Mouse (Mus musculus) liver, adult 2 months (tissue): Measurements from ENCODE around the gene Bicra. TPM values are rescaled to one million over a fixed set of nuclear protein-coding genes. Genes with fewer than 3 reads are reported as not detected.
A peak's percentile ranks its signal among the peaks of the same experiment; 100 is the strongest.

Experiments used
- DNase-seq: peaks from one replicate; pipeline ENCODE4 v3.0.0-alpha.2; 2011; ENCODE audit warnings: low read depth, low spot score; ENCODE audit errors: extremely low read depth
- H3K27ac ChIP-seq: fragments of 200-500 bp; replicated peaks from 2 replicates; pipeline ENCODE4 v1.5.1; 2012; ENCODE audit warnings: low read depth, mild to moderate bottlenecking, control low read depth, inconsistent platforms, low read length; ENCODE audit not compliant: insufficient read depth
- H3K27me3 ChIP-seq: fragments of 200-500 bp; 2 replicates; pipeline ENCODE4 v1.6.1; 2012; ENCODE audit warnings: mild to moderate bottlenecking, moderate library complexity, low read length, inconsistent platforms; ENCODE audit not compliant: control insufficient read depth, insufficient read depth
- H3K36me3 ChIP-seq: fragments of 200-500 bp; 2 replicates; pipeline ENCODE4 v1.6.1; 2012; ENCODE audit warnings: low read length, inconsistent platforms; ENCODE audit not compliant: control insufficient read depth, insufficient read depth
- H3K4me1 ChIP-seq: fragments of 200-500 bp; 2 replicates; pipeline ENCODE4 v1.6.1; 2011; ENCODE audit warnings: low read length; ENCODE audit not compliant: control insufficient read depth, insufficient read depth
- H3K4me3 ChIP-seq: fragments of 200-500 bp; 2 replicates; pipeline ENCODE4 v1.5.1; 2011; ENCODE audit warnings: low read depth, mild to moderate bottlenecking, control low read depth, low read length, moderate library complexity; ENCODE audit not compliant: insufficient read depth
- H3K79me2 ChIP-seq: fragments of 200-500 bp; 2 replicates; pipeline ENCODE4 v1.6.1; 2012; ENCODE audit warnings: inconsistent platforms, mild to moderate bottlenecking, low read length, moderate library complexity; ENCODE audit not compliant: control insufficient read depth, insufficient read depth
- H3K9ac ChIP-seq: fragments of 200-500 bp; 2 replicates; pipeline ENCODE4 v1.6.1; 2012; ENCODE audit warnings: low read depth, mild to moderate bottlenecking, control low read depth, inconsistent platforms, low read length
- CTCF ChIP-seq: fragments of 200-500 bp; IDR thresholded peaks from 2 replicates; pipeline ENCODE4 v1.5.1; 2011; ENCODE audit warnings: low read depth, low read length, control low read depth
- POLR2A ChIP-seq: fragments of 200-500 bp; IDR thresholded peaks from 2 replicates; pipeline ENCODE4 v1.6.1; 2011; ENCODE audit warnings: low read length, control low read depth; ENCODE audit not compliant: insufficient read depth; ENCODE audit errors: extremely low read depth
- WGBS: fragments of 180-500 bp; shearing (Covaris S2); methylation state at CpG from one replicate; pipeline ENCODE4 v1.1.7; 2018; 5-methylcytosine and 5-hydroxymethylcytosine counted together
- polyA plus RNA-seq: library from polyadenylated mRNA; depleted of rRNA; stranded (reverse); fragments of >200 nt; gene quantifications from 2 replicates; pipeline ENCODE4 v1.2.3, GENCODE M21; 2012
- total RNA-seq: library from RNA; depleted of rRNA; stranded (reverse); fragments of >200 nt; gene quantifications from 2 replicates; pipeline ENCODE4 v1.2.3, GENCODE M21; 2014

Gene Bicra
- total and polyA plus RNA-seq, 2 experiments: 0.55 to 4.6 TPM

DNA sequence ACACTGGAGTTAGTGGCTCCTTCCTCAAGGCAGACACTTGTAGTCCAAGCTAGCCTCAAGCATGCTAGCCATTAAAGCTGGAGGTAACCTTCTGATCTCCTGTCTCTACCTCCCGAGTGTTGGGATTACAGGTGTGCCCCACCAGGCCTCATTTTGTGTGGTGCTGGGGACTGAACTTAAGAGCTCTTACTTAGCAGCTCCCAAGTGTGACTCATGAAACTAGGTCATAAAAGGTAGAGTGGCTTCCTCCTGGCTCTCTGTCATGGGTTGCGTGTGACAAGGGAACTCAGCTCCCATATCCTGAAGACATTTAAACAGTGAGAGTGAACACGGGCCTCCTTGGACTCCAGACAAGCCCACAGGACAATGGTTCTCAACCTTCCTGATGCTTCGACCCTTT, 53.9 kb downstream of the Bicra start:
- TF ChIP-seq POLR2A (no peak), CTCF (no peak)
- WGBS: 91% methylated on average over 4 of the region's 4 CpGs
- H3K4me1 ChIP-seq: peaks cover 7% of the 10 kb centered on the region; the same call in 1 of the 2 replicates
- no peak overlapping the region for H3K9ac ChIP-seq
- H3K79me2 ChIP-seq: peaks cover 3% of the 10 kb centered on the region; the same call in 1 of the 2 replicates
- no peak overlapping the region for H3K27ac ChIP-seq
- peaks cover 5% of the 10 kb centered on the region; the same call in 1 of the 2 replicates for H3K36me3 ChIP-seq
- no peaks in the 10 kb centered on the region for H3K27me3 ChIP-seq
- no peak overlapping the region for H3K4me3 ChIP-seq
- DNase-seq: no peak

GRCm38 (mm10) chr7:15993152-15993551, 54.6 kb downstream of the Bicra start:
- TF ChIP-seq CTCF (no peak), POLR2A (no peak)
- Histone ChIP-seq H3K79me2 (peaks cover 3% of the 10 kb centered on the region; the same call in 1 of the 2 replicates), H3K4me1 (peaks cover 7% of the 10 kb centered on the region; the same call in 1 of the 2 replicates), H3K27me3 (no peaks in the 10 kb centered on the region), H3K27ac (no peak overlapping the region), H3K36me3 (peaks cover 5% of the 10 kb centered on the region; the same call in 1 of the 2 replicates), H3K9ac (no peak overlapping the region), H3K4me3 (no peak overlapping the region)
- WGBS: 37% methylated on average over 3 of the region's 3 CpGs
- peak; percentile 66 for DNase-seq

GRCm38 (mm10) chr7:15991764-15992163, 56.0 kb downstream of the Bicra start:
- Histone ChIP-seq H3K27me3 (no peaks in the 10 kb centered on the region), H3K79me2 (peaks cover 12% of the 10 kb centered on the region), H3K27ac (no peak overlapping the region), H3K4me1 (peaks cover 7% of the 10 kb centered on the region; the same call in 1 of the 2 replicates), H3K36me3 (peaks cover 5% of the 10 kb centered on the region; the same call in 1 of the 2 replicates), H3K4me3 (no peak overlapping the region), H3K9ac (no peak overlapping the region)
- WGBS: 91% methylated on average over 3 of the region's 3 CpGs
- DNase-seq: no peak
- TF ChIP-seq CTCF (no peak), POLR2A (no peak)

DNA sequence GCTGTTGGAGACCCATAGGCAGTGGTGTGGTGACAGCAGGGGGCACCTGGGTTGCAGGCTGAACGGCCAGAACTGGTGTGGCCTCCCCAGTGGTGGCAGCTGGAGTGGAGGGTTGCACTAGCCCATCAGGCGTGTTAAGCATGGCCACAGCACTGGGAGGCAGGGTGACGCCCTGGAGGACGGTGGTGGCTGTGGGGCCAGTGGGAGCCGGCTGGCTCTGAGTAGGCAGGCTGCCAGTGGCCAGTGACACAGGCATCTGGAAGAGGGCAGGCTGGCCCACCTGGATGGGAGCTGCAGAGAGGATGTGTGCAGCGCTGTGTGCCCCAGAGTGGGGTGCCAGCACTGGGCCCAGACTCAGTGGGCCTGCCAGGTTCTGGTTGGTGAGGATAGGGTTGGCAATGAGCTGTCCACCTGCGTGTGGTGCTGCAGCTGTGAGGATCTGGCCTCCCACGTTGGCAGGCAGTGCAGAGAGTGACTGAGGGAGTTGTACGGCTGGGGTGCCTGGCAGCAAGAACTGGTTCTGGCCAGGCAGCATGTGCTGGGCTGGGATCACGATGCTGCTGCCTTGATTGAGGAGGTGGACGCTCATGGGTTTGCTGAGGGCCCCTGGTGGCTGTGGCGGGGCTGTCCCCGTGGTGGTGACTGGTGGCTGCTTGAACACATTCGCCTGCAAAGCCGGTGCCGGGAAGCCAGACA, 59.9 kb downstream of the Bicra start:
- WGBS: 92% methylated on average over 16 of the region's 16 CpGs
- Histone ChIP-seq H3K27me3 (no peaks in the 10 kb centered on the region), H3K27ac (no peak overlapping the region), H3K4me1 (no peaks in the 10 kb centered on the region; the same call in 1 of the 2 replicates), H3K79me2 (peaks cover 12% of the 10 kb centered on the region), H3K9ac (no peak overlapping the region), H3K36me3 (no peaks in the 10 kb centered on the region; the same call in 1 of the 2 replicates), H3K4me3 (no peak overlapping the region)
- no peak for DNase-seq
- TF ChIP-seq CTCF (no peak), POLR2A (no peak)

- no peak overlapping the region for H3K4me3 ChIP-seq
- peak; percentile 51 for TF ChIP-seq CTCF
- no peak for TF ChIP-seq POLR2A
- peaks cover 23% of the 10 kb centered on the region for H3K4me1 ChIP-seq
- H3K9ac ChIP-seq: no peak overlapping the region
- H3K36me3 ChIP-seq: no peaks in the 10 kb centered on the region
- DNase-seq: peak; percentile 63
- peaks cover 6% of the 10 kb centered on the region; the same call in 1 of the 2 replicates for H3K79me2 ChIP-seq
- H3K27ac ChIP-seq: peak overlapping the region; percentile 80
- H3K27me3 ChIP-seq: no peaks in the 10 kb centered on the region
- WGBS: 17% methylated on average over 4 of the region's 4 CpGs
These were observed 64.9 kb downstream of the Bicra start for GRCm38 (mm10) chr7:15982729-15983407.
